Mouse (Mus musculus): ENCODE data around the gene Ccser2.

GRCm38 (mm10) chr14:36968628-36969147 is at the start of gene Ccser2:
- TF ChIP-seq EP300 (IDR thresholded peaks at IDR 0.05; ENCODE audit: insufficient read depth, low read depth, low read length) (no peak), POLR2A (IDR thresholded peaks at IDR 0.05; ENCODE audit: insufficient read depth, low read depth, low read length) (peak; percentile 67)
